Comparison of ENCODE assay signal across 11 mouse cellular contexts in genomic region chr1:158547592-158548211, GRCm38 (mm10).
A peak's percentile ranks its signal among the peaks of the same experiment; 100 is the strongest.
DNase-seq lines count a peak whose midpoint lies in the region; ATAC-seq and TF ChIP-seq lines count a peak whose summit lies in the region.
"Had no signal": no experiment of that assay in that cellular context is flagged by ENCODE, and none has a peak within 500 bp of the region (broad histone marks: within the 10 kb centered on the region; RNA-seq: fewer than 3 reads in every experiment).

No protein-coding gene starts in this region.

- DNase-seq in brain, embryonic 18.5 days (ENCODE audit: low read depth, low spot score) = peak; percentile 60
- DNase-seq in forebrain, embryonic 11.5 days (ENCODE audit: low spot score) = peak; percentile 57
- DNase-seq in hindbrain, postnatal 0 days (ENCODE audit: low spot score) = peak; percentile 53
- DNase-seq in midbrain, embryonic 10.5 days (ENCODE audit: low spot score) = peak; percentile 18
- DNase-seq in urinary bladder, postnatal 10 days (ENCODE audit: low spot score) = no peak
- no peak for DNase-seq in stomach, postnatal 0 days (ENCODE audit: low spot score)
- DNase-seq: adrenal gland, postnatal 10 days had no signal

- 0 out of 2 replicates have a peak overlapping the region, but pooled peaks have one; percentile 28 for H3K9ac ChIP-seq in forebrain, embryonic 11.5 days (ENCODE audit: low read length)
- no peak overlapping the region for H3K9ac ChIP-seq in hindbrain, postnatal 0 days (replicated peaks; ENCODE audit: low read length)
- no peak overlapping the region for H3K9ac ChIP-seq in stomach, postnatal 0 days (ENCODE audit: low read length)
- H3K9ac ChIP-seq: liver, embryonic 15.5 days had no signal

- TF ChIP-seq CTCF in hindbrain, postnatal 0 days (IDR thresholded peaks at IDR 0.05; ENCODE audit: low read depth) = no peak
- no peak for TF ChIP-seq CTCF in stomach, postnatal 0 days (IDR thresholded peaks at IDR 0.05; ENCODE audit: low read depth)

- no peaks in the 10 kb centered on the region for H3K9me3 ChIP-seq in forebrain, embryonic 11.5 days (ENCODE audit: control insufficient read depth, low read length)
- H3K9me3 ChIP-seq in hindbrain, postnatal 0 days (ENCODE audit: low read length) = no peaks in the 10 kb centered on the region
- H3K9me3 ChIP-seq in midbrain, embryonic 10.5 days (replicated peaks) = no peaks in the 10 kb centered on the region
- H3K9me3 ChIP-seq in stomach, postnatal 0 days (ENCODE audit: control insufficient read depth, low read length) = no peaks in the 10 kb centered on the region
- H3K9me3 ChIP-seq: liver, embryonic 15.5 days had no signal

- no peak overlapping the region for H3K4me2 ChIP-seq in forebrain, embryonic 11.5 days (ENCODE audit: low read depth, low read length, severe bottlenecking)
- no peak overlapping the region for H3K4me2 ChIP-seq in hindbrain, postnatal 0 days (ENCODE audit: low read depth, low read length)
- H3K4me2 ChIP-seq in stomach, postnatal 0 days (replicated peaks; ENCODE audit: low read depth) = no peak overlapping the region
- H3K4me2 ChIP-seq: liver, embryonic 15.5 days had no signal

- H3K27me3 ChIP-seq in forebrain, embryonic 11.5 days (ENCODE audit: control insufficient read depth, insufficient read depth, low read length) = no peaks in the 10 kb centered on the region
- H3K27me3 ChIP-seq in hindbrain, postnatal 0 days (ENCODE audit: insufficient read depth, low read length) = no peaks in the 10 kb centered on the region
- no peaks in the 10 kb centered on the region for H3K27me3 ChIP-seq in midbrain, embryonic 10.5 days (ENCODE audit: low read depth, poor library complexity, severe bottlenecking)
- no peaks in the 10 kb centered on the region for H3K27me3 ChIP-seq in stomach, postnatal 0 days (ENCODE audit: control insufficient read depth, insufficient read depth, low read length)
- H3K27me3 ChIP-seq: CH12.LX; liver, embryonic 15.5 days had no signal

- H3K36me3 ChIP-seq in forebrain, embryonic 11.5 days (ENCODE audit: control insufficient read depth, insufficient read depth, low read length) = no peaks in the 10 kb centered on the region
- H3K36me3 ChIP-seq in hindbrain, postnatal 0 days (ENCODE audit: insufficient read depth, low read length) = no peaks in the 10 kb centered on the region
- H3K36me3 ChIP-seq in midbrain, embryonic 10.5 days = no peaks in the 10 kb centered on the region
- no peaks in the 10 kb centered on the region for H3K36me3 ChIP-seq in stomach, postnatal 0 days (ENCODE audit: control insufficient read depth, insufficient read depth, low read length)
- H3K36me3 ChIP-seq: liver, embryonic 15.5 days had no signal

- TF ChIP-seq EP300 in stomach, postnatal 0 days (optimal IDR thresholded peaks at IDR 0.05) = no peak

- WGBS in forebrain, embryonic 11.5 days = 8% methylated on average over 3 of the region's 3 CpGs
- 26% methylated on average over 3 of the region's 3 CpGs for WGBS in hindbrain, postnatal 0 days
- whole genome bisulfite sequencing in midbrain, embryonic 10.5 days = 6% methylated on average over 3 of the region's 3 CpGs
- WGBS in stomach, postnatal 0 days = 45% methylated on average over 3 of the region's 3 CpGs

- H3K27ac ChIP-seq in forebrain, embryonic 11.5 days (ENCODE audit: low read depth, low read length) = peak overlapping the region; percentile 67; the same call in 1 of the 2 replicates
- peak overlapping the region; percentile 69 for H3K27ac ChIP-seq in hindbrain, postnatal 0 days
- peak overlapping the region; percentile 77 for H3K27ac ChIP-seq in midbrain, embryonic 10.5 days (replicated peaks)
- H3K27ac ChIP-seq in stomach, postnatal 0 days (replicated peaks) = no peak overlapping the region
- H3K27ac ChIP-seq: liver, embryonic 15.5 days had no signal

- no peak overlapping the region for H3K4me3 ChIP-seq in forebrain, embryonic 11.5 days (ENCODE audit: low read depth, low read length)
- no peak overlapping the region for H3K4me3 ChIP-seq in hindbrain, postnatal 0 days (ENCODE audit: low read length)
- H3K4me3 ChIP-seq in midbrain, embryonic 10.5 days = no peak overlapping the region
- H3K4me3 ChIP-seq in stomach, postnatal 0 days (ENCODE audit: low read depth, low read length) = no peak overlapping the region
- H3K4me3 ChIP-seq: liver, embryonic 15.5 days had no signal

- H3K4me1 ChIP-seq in forebrain, embryonic 11.5 days (replicated peaks; ENCODE audit: control insufficient read depth, insufficient read depth, low read length) = peaks cover 20% of the 10 kb centered on the region
- 0 out of 2 replicates have a peak, but pooled peaks cover 6% of the 10 kb centered on the region for H3K4me1 ChIP-seq in hindbrain, postnatal 0 days (ENCODE audit: insufficient read depth, low read length)
- H3K4me1 ChIP-seq in midbrain, embryonic 10.5 days = peaks cover 68% of the 10 kb centered on the region
- no peaks in the 10 kb centered on the region for H3K4me1 ChIP-seq in stomach, postnatal 0 days (replicated peaks; ENCODE audit: control insufficient read depth, insufficient read depth)
- H3K4me1 ChIP-seq: liver, embryonic 15.5 days had no signal

- ATAC-seq in forebrain, embryonic 11.5 days (replicated peaks; ENCODE audit: low FRiP score) = peak; percentile 74
- ATAC-seq in hindbrain, postnatal 0 days = peak; percentile 81
- no peak for ATAC-seq in monocyte, adult 5-6 weeks (replicated peaks; ENCODE audit: insufficient number of reproducible peaks, low FRiP score, low TSS enrichment, poor library complexity, severe bottlenecking)
- ATAC-seq in megakaryocyte progenitor cell, adult 5-6 weeks (replicated peaks; ENCODE audit: poor library complexity) = no peak
- no peak for ATAC-seq in stomach, postnatal 0 days (ENCODE audit: low FRiP score, low TSS enrichment)

Comparison
In these comparisons a context has a peak if more than half of its experiments do, and no peak if none do; other contexts are left out.
1. DNase-seq: peak in brain, embryonic 18.5 days (single experiment), forebrain, embryonic 11.5 days (single experiment), hindbrain, postnatal 0 days (single experiment) and midbrain, embryonic 10.5 days (single experiment); none in urinary bladder, postnatal 10 days (single experiment) and stomach, postnatal 0 days (single experiment).
2. ATAC-seq: peak in forebrain, embryonic 11.5 days (single experiment) and hindbrain, postnatal 0 days (single experiment); none in monocyte, adult 5-6 weeks (single experiment), megakaryocyte progenitor cell, adult 5-6 weeks (single experiment) and stomach, postnatal 0 days (single experiment).